Mouse (Mus musculus): ENCODE measurements around the gene Camk1d. TPM values are rescaled to one million over a fixed set of nuclear protein-coding genes. Genes with fewer than 3 reads are reported as not detected.
"Not testable (repeated sequence)": the region's sequence is repeated elsewhere in the genome, so short reads cannot be mapped to it uniquely, and the experiment has no call there.

The Camk1d gene
- polyA plus RNA-seq, 1 experiment from 2014 or later = 2.2 TPM

DNA sequence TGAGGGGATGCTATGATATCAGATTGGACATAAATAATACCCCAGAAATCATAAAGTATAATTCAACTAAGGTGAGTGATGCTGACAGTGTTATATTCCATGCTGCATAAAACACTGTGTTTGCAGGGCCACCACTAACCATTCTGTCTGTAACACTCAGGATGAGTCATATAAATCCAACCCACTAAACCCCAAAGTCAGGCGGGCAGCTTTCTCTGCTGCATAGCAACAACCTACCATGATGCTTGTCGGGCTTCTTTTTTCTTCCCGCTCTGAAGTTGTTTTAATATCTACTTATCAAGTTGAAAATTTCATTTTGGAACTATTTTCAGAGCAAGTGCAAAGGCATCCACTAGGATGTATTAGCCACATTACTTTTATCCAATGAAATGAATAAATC is 161.1 kb downstream of the Camk1d start:
- no peak overlapping the region for H3K4me2 ChIP-seq
- H3K9ac ChIP-seq = no peak overlapping the region
- no peak overlapping the region for H3K4me3 ChIP-seq
- ATAC-seq (ENCODE audit: extremely low read depth, insufficient number of reproducible peaks, low FRiP score, low TSS enrichment) = no peak
- no peaks in the 10 kb centered on the region for H3K4me1 ChIP-seq
- WGBS = 81% methylated on average over 3 of the region's 3 CpGs
- no peak overlapping the region for H3K27ac ChIP-seq (replicated peaks)
- no peaks in the 10 kb centered on the region for H3K9me3 ChIP-seq
- no peaks in the 10 kb centered on the region for H3K27me3 ChIP-seq (replicated peaks)
- no peaks in the 10 kb centered on the region for H3K36me3 ChIP-seq

DNA sequence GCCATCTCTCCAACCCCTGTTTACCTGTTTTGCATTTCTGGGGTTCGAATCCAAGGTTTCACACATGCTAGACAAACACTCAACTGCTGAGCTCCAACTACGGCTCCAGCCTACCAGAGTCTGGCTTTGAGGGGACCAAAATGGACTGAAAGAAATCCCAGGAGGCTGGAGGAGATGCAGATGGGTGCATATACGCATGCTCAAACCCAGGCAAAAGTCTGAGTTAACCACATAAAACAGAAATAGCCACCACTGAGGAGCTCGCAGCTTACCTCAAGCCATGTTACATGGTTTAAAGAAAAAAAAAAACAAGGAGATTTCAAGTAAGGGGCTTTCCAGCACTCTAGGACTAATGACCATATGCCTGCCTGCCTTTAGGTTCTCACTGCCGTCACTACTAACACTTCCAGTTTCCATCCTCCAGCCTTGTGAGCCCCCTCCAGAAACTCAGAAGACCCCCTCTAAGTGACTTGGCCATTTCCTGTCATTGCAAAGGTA is 162.5 kb downstream of the Camk1d start:
- Histone ChIP-seq H3K4me2 (no peak overlapping the region), H3K9me3 (no peaks in the 10 kb centered on the region), H3K27me3 (replicated peaks) (no peaks in the 10 kb centered on the region), H3K36me3 (no peaks in the 10 kb centered on the region), H3K9ac (no peak overlapping the region), H3K27ac (replicated peaks) (no peak overlapping the region), H3K4me1 (no peaks in the 10 kb centered on the region), H3K4me3 (no peak overlapping the region)
- ATAC-seq (ENCODE audit: extremely low read depth, insufficient number of reproducible peaks, low FRiP score, low TSS enrichment) = no peak
- WGBS = 80% methylated on average over 5 of the region's 5 CpGs

- Histone ChIP-seq H3K27ac (replicated peaks) (no peak overlapping the region), H3K36me3 (no peaks in the 10 kb centered on the region), H3K4me1 (no peaks in the 10 kb centered on the region), H3K4me3 (no peak overlapping the region), H3K9me3 (no peaks in the 10 kb centered on the region), H3K9ac (no peak overlapping the region), H3K4me2 (no peak overlapping the region), H3K27me3 (replicated peaks) (no peaks in the 10 kb centered on the region)
- 71% methylated on average over 2 of the region's 2 CpGs for WGBS
- no peak for ATAC-seq (ENCODE audit: extremely low read depth, insufficient number of reproducible peaks, low FRiP score, low TSS enrichment)
Observed at GRCm38 (mm10) chr2:5549334-5549733, 165.0 kb downstream of the Camk1d start.

GRCm38 (mm10) chr2:5548872-5549271 is 165.4 kb downstream of the Camk1d start:
- H3K36me3 ChIP-seq = no peaks in the 10 kb centered on the region
- H3K27me3 ChIP-seq (replicated peaks) = no peaks in the 10 kb centered on the region
- no peak overlapping the region for H3K4me3 ChIP-seq
- 87% methylated on average over 4 of the region's 4 CpGs for WGBS
- no peaks in the 10 kb centered on the region for H3K9me3 ChIP-seq
- ATAC-seq (ENCODE audit: extremely low read depth, insufficient number of reproducible peaks, low FRiP score, low TSS enrichment) = no peak
- no peak overlapping the region for H3K27ac ChIP-seq (replicated peaks)
- no peak overlapping the region for H3K4me2 ChIP-seq
- no peaks in the 10 kb centered on the region for H3K4me1 ChIP-seq
- H3K9ac ChIP-seq = no peak overlapping the region

GRCm38 (mm10) chr2:5540870-5541269 is 173.4 kb downstream of the Camk1d start:
- Histone ChIP-seq H3K9ac (no peak overlapping the region), H3K4me2 (no peak overlapping the region), H3K4me1 (no peaks in the 10 kb centered on the region), H3K36me3 (no peaks in the 10 kb centered on the region), H3K4me3 (no peak overlapping the region), H3K27me3 (replicated peaks) (no peaks in the 10 kb centered on the region), H3K27ac (replicated peaks) (no peak overlapping the region), H3K9me3 (no peaks in the 10 kb centered on the region)
- ATAC-seq (ENCODE audit: extremely low read depth, insufficient number of reproducible peaks, low FRiP score, low TSS enrichment) = no peak
- 82% methylated on average over 3 of the region's 3 CpGs for WGBS

DNA sequence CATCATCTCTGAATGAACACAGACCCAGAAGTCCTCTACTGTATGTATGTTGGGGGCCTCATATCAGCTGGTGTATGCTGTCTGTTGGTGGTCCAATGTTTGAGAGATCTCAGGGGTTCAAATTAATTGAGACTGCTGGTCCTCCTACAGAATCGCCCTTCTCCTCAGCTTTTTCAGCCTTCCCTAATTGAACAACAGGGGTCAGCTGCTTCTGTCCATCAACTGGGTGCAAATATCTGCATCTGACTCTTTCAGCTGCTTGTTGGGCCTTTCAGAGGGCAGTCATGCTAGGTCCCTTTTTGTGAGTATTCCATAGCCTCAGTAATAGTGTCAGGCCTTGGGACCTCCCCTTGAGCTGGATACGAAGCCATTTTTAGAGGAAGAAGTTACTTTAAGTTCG is 174.4 kb downstream of the Camk1d start:
- ATAC-seq (ENCODE audit: extremely low read depth, insufficient number of reproducible peaks, low FRiP score, low TSS enrichment); H3K27me3 ChIP-seq (replicated peaks); H3K4me3 ChIP-seq; H3K9me3 ChIP-seq; H3K4me1 ChIP-seq; H3K36me3 ChIP-seq; H3K4me2 ChIP-seq; H3K27ac ChIP-seq (replicated peaks); H3K9ac ChIP-seq: not testable (repeated sequence)
- WGBS = 60% methylated on average over 3 of the region's 3 CpGs

GRCm38 (mm10) chr2:5533868-5534267 is 180.4 kb downstream of the Camk1d start:
- H3K9ac ChIP-seq = no peak overlapping the region
- H3K9me3 ChIP-seq = no peaks in the 10 kb centered on the region
- H3K4me1 ChIP-seq = no peaks in the 10 kb centered on the region
- no peaks in the 10 kb centered on the region for H3K36me3 ChIP-seq
- ATAC-seq (ENCODE audit: extremely low read depth, insufficient number of reproducible peaks, low FRiP score, low TSS enrichment) = no peak
- 58% methylated on average over 2 of the region's 2 CpGs for WGBS
- H3K4me2 ChIP-seq = no peak overlapping the region
- H3K4me3 ChIP-seq = no peak overlapping the region
- H3K27ac ChIP-seq (replicated peaks) = no peak overlapping the region
- no peaks in the 10 kb centered on the region for H3K27me3 ChIP-seq (replicated peaks)

DNA sequence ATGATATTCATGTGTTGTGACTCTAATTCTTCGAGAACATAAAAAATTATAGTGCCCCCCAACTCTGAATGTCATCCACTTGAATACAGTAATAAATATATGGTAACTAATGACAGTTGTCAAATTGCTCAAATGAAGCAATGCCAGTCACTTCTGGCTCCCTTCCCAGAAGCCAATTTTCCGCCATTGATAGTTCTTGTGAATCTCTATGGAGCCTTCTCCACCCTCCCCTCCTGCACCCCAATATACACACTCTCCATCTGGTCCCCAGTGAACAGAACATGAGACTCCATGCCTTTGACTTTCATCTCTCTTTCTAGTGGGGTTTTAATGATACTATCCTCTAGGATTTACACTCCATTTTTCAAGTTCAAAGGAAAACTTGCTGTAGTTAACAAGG is 184.3 kb downstream of the Camk1d start:
- Histone ChIP-seq H3K4me3 (no peak overlapping the region), H3K27me3 (replicated peaks) (no peaks in the 10 kb centered on the region)
- ATAC-seq (ENCODE audit: extremely low read depth, insufficient number of reproducible peaks, low FRiP score, low TSS enrichment) = no peak

DNA sequence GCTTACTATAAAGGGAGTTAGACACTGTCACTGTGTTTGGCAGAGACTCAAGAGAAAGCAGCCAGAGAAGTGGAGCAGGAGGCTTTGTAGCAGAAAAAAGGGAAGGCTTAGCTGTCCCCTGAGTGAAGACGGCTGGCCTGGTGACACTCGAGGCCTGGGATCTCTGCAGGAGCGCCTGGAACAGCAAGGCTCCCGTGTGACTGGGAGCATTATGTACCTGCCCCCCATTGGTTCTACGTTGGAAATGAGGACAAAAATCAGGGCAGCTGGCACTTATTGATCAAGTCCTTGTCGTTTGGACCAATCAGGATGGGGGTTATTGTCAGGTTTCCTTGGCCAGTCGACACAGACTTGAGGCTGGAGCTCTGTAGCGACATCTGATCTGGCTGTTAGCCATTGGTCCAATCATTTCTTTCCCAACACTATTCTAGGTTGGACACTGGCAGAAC is 195.1 kb downstream of the Camk1d start:
- Histone ChIP-seq H3K36me3 (no peaks in the 10 kb centered on the region), H3K9ac (no peak overlapping the region), H3K27ac (replicated peaks) (peak overlapping the region; percentile 51), H3K4me3 (no peak overlapping the region), H3K27me3 (replicated peaks) (no peaks in the 10 kb centered on the region), H3K4me1 (peaks cover 27% of the 10 kb centered on the region), H3K4me2 (no peak overlapping the region), H3K9me3 (no peaks in the 10 kb centered on the region)
- whole genome bisulfite sequencing = 39% methylated on average over 8 of the region's 8 CpGs
- no peak for ATAC-seq (ENCODE audit: extremely low read depth, insufficient number of reproducible peaks, low FRiP score, low TSS enrichment)

More for the DNA sequence above, 184.3 kb downstream of the Camk1d start:
- Histone ChIP-seq H3K9ac (no peak overlapping the region), H3K27ac (replicated peaks) (no peak overlapping the region), H3K4me2 (no peak overlapping the region), H3K4me1 (no peaks in the 10 kb centered on the region), H3K36me3 (no peaks in the 10 kb centered on the region), H3K9me3 (no peaks in the 10 kb centered on the region)
- 67% methylated on average over 2 of the region's 2 CpGs for WGBS

DNA sequence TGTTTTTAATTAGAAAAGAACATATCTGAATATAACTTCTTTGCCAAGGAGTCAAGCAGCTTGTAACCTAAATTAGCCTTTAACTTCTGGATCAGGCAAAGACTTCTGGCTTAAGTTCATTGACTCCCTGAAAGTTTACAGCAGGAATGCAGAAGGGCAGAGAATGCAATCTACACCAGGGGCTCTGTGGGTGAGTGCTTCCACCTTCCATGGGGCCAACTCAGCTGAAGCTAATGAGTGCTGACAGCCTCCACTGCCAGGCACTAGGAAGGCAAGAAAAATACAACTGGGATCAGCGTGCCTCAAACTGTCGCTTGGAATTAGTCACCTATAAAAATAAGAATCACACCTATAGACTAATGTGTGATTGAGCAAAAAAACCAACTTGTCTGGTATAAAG is 199.2 kb downstream of the Camk1d start:
- H3K4me2 ChIP-seq = no peak overlapping the region
- no peaks in the 10 kb centered on the region for H3K36me3 ChIP-seq
- no peak overlapping the region for H3K4me3 ChIP-seq
- H3K9me3 ChIP-seq = no peaks in the 10 kb centered on the region
- H3K9ac ChIP-seq = no peak overlapping the region
- H3K27ac ChIP-seq (replicated peaks) = peak overlapping the region; percentile 44; the same call in 1 of the 2 replicates
- H3K27me3 ChIP-seq (replicated peaks) = no peaks in the 10 kb centered on the region
- WGBS = 35% methylated on average over 2 of the region's 2 CpGs
- no peak for ATAC-seq (ENCODE audit: extremely low read depth, insufficient number of reproducible peaks, low FRiP score, low TSS enrichment)
- peaks cover 20% of the 10 kb centered on the region for H3K4me1 ChIP-seq

DNA sequence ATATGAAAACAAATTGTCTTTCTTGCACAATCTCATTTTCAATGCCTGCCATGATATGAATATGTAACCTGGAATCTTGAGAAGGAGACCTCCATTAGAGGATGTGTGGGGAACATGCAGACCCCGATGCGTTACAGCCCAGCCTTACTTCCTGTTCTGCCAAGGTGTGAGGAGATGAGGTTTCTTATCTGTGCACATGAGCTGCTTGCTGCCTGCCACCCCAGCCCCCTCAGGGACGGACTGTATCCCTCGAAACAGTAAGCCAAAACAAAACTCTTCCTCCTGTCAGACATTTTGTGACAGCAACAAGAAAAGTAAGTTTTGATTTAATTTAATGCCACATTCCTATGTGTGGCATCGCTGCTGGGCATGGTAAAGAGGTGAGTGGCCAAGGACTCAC is 200.2 kb downstream of the Camk1d start:
- Histone ChIP-seq H3K4me2 (no peak overlapping the region), H3K36me3 (no peaks in the 10 kb centered on the region), H3K4me1 (peaks cover 12% of the 10 kb centered on the region), H3K27me3 (replicated peaks) (no peaks in the 10 kb centered on the region), H3K4me3 (no peak overlapping the region), H3K9ac (no peak overlapping the region), H3K27ac (replicated peaks) (no peak overlapping the region), H3K9me3 (no peaks in the 10 kb centered on the region)
- ATAC-seq (ENCODE audit: extremely low read depth, insufficient number of reproducible peaks, low FRiP score, low TSS enrichment) = no peak
- 76% methylated on average over 5 of the region's 5 CpGs for WGBS

GRCm38 (mm10) chr2:5513621-5514020 is 200.7 kb downstream of the Camk1d start:
- Histone ChIP-seq H3K4me3 (no peak overlapping the region), H3K36me3 (no peaks in the 10 kb centered on the region), H3K9ac (no peak overlapping the region), H3K9me3 (no peaks in the 10 kb centered on the region), H3K4me1 (peaks cover 8% of the 10 kb centered on the region), H3K4me2 (no peak overlapping the region), H3K27me3 (replicated peaks) (no peaks in the 10 kb centered on the region), H3K27ac (replicated peaks) (no peak overlapping the region)
- 87% methylated on average over 2 of the region's 2 CpGs for WGBS
- no peak for ATAC-seq (ENCODE audit: extremely low read depth, insufficient number of reproducible peaks, low FRiP score, low TSS enrichment)
